Mouse (Mus musculus) embryonic facial prominence, embryonic 13.5 days (tissue): ENCODE measurements around the gene C2cd4d. TPM values are rescaled to one million over a fixed set of nuclear protein-coding genes. Genes with fewer than 3 reads are reported as not detected.
A peak's percentile ranks its signal among the peaks of the same experiment; 100 is the strongest.

Experiments used
- ATAC-seq: fragments of 200-750 bp; cut with Nextera tagmentation; 2 replicates; pipeline ENCODE4 v1.8.0; 2017; ENCODE audit warnings: low read depth; ENCODE audit not compliant: insufficient number of reproducible peaks, insufficient read depth, low FRiP score, low TSS enrichment
- H3K27ac ChIP-seq: fragments of 300-500 bp; sonication (generic); 2 replicates; pipeline ENCODE4 v1.5.1; 2015; ENCODE audit warnings: moderate library complexity, mild to moderate bottlenecking, inconsistent platforms
- H3K27me3 ChIP-seq: fragments of 300-500 bp; sonication (generic); 2 replicates; pipeline ENCODE4 v1.6.1; 2015; ENCODE audit warnings: mild to moderate bottlenecking, inconsistent platforms
- H3K36me3 ChIP-seq: fragments of 300-500 bp; sonication (generic); 2 replicates; pipeline ENCODE4 v1.6.1; 2015; ENCODE audit warnings: mild to moderate bottlenecking, inconsistent platforms
- H3K4me1 ChIP-seq: fragments of 300-500 bp; sonication (generic); 2 replicates; pipeline ENCODE4 v1.6.1; 2015; ENCODE audit warnings: inconsistent platforms
- H3K4me2 ChIP-seq: fragments of 300-500 bp; sonication (generic); 2 replicates; pipeline ENCODE4 v1.6.1; 2015; ENCODE audit warnings: moderate library complexity, mild to moderate bottlenecking, inconsistent platforms
- H3K4me3 ChIP-seq: fragments of 300-500 bp; sonication (generic); 2 replicates; pipeline ENCODE4 v1.5.1; 2015; ENCODE audit warnings: mild to moderate bottlenecking, inconsistent platforms
- H3K9ac ChIP-seq: fragments of 300-500 bp; sonication (generic); 2 replicates; pipeline ENCODE4 v1.6.1; 2015; ENCODE audit warnings: mild to moderate bottlenecking, inconsistent platforms
- H3K9me3 ChIP-seq: fragments of 300-500 bp; sonication (generic); 2 replicates; pipeline ENCODE4 v1.6.1; 2016; ENCODE audit warnings: inconsistent platforms
- WGBS: fragments of 180-500 bp; shearing (Covaris S2); methylation state at CpG from one replicate; pipeline ENCODE4 v1.1.7; 2015; ENCODE audit warnings: mixed read lengths; 5-methylcytosine and 5-hydroxymethylcytosine counted together
- polyA plus RNA-seq: library from polyadenylated mRNA; unstranded; fragments of >200 nt; fragmentation: Nextera tagmentation; extraction: Ambion mirVana; gene quantifications from 2 replicates; pipeline ENCODE4 v1.2.1, GENCODE M21; 2015

The C2cd4d gene
- polyA plus RNA-seq, 1 experiment from 2014 or later = 3.5 TPM

GRCm38 (mm10) chr3:94396851-94397250 is 34.6 kb downstream of the C2cd4d start:
- no peak for ATAC-seq
- Histone ChIP-seq H3K27ac (no peak overlapping the region), H3K27me3 (peaks cover 64% of the 10 kb centered on the region), H3K9ac (no peak overlapping the region), H3K4me1 (peaks cover 11% of the 10 kb centered on the region; the same call in 1 of the 2 replicates), H3K36me3 (no peaks in the 10 kb centered on the region), H3K4me2 (no peak overlapping the region), H3K9me3 (no peaks in the 10 kb centered on the region), H3K4me3 (no peak overlapping the region)
- WGBS = 77% methylated on average over 4 of the region's 4 CpGs

- peaks cover 13% of the 10 kb centered on the region; the same call in 1 of the 2 replicates for H3K4me1 ChIP-seq
- no peak for ATAC-seq
- peaks cover 78% of the 10 kb centered on the region for H3K27me3 ChIP-seq
These were observed 36.0 kb downstream of the C2cd4d start, which contains the start of gene Lingo4 for GRCm38 (mm10) chr3:94398217-94398616. Lingo4 (plus strand) TSS chr3:94398517.

GRCm38 (mm10) chr3:94398943-94399481 is 36.8 kb downstream of the C2cd4d start:
- peaks cover 84% of the 10 kb centered on the region for H3K27me3 ChIP-seq
- no peak overlapping the region for H3K27ac ChIP-seq
- no peaks in the 10 kb centered on the region for H3K36me3 ChIP-seq
- no peak for ATAC-seq
- WGBS = 3% methylated on average over 20 of the region's 20 CpGs
- peak overlapping the region; percentile 34 for H3K4me3 ChIP-seq
- H3K4me1 ChIP-seq = peaks cover 20% of the 10 kb centered on the region; the same call in 1 of the 2 replicates
- H3K9me3 ChIP-seq = no peaks in the 10 kb centered on the region
- H3K9ac ChIP-seq = peak overlapping the region; percentile 68
- H3K4me2 ChIP-seq = peak overlapping the region; percentile 63

More at GRCm38 (mm10) chr3:94398217-94398616, 36.0 kb downstream of the C2cd4d start, which contains the start of gene Lingo4:
- peak within 1 kb of the TSS; percentile 63 for H3K4me2 ChIP-seq
- H3K9me3 ChIP-seq = no peaks in the 10 kb centered on the region
- H3K27ac ChIP-seq = no peak within 1 kb of the TSS
- H3K9ac ChIP-seq = peak within 1 kb of the TSS; percentile 68
- H3K36me3 ChIP-seq = no peaks in the 10 kb centered on the region
- H3K4me3 ChIP-seq = peak within 1 kb of the TSS; percentile 34
- WGBS = 68% methylated on average over 6 of the region's 6 CpGs

GRCm38 (mm10) chr3:94399663-94400310 is 37.5 kb downstream of the C2cd4d start:
- Histone ChIP-seq H3K9me3 (no peaks in the 10 kb centered on the region), H3K9ac (no peak overlapping the region), H3K27ac (no peak overlapping the region), H3K4me3 (peak overlapping the region; percentile 34; the same call in 1 of the 2 replicates), H3K4me1 (peaks cover 28% of the 10 kb centered on the region), H3K27me3 (peaks cover 87% of the 10 kb centered on the region), H3K36me3 (no peaks in the 10 kb centered on the region), H3K4me2 (peak overlapping the region; percentile 63)
- ATAC-seq = no peak
- 38% methylated on average over 5 of the region's 5 CpGs for WGBS

GRCm38 (mm10) chr3:94402451-94402850 is 40.2 kb downstream of the C2cd4d start:
- Histone ChIP-seq H3K27ac (no peak overlapping the region), H3K4me3 (no peak overlapping the region), H3K27me3 (peaks cover 74% of the 10 kb centered on the region), H3K36me3 (no peaks in the 10 kb centered on the region), H3K9ac (no peak overlapping the region), H3K9me3 (no peaks in the 10 kb centered on the region), H3K4me1 (peaks cover 30% of the 10 kb centered on the region), H3K4me2 (no peak overlapping the region)
- ATAC-seq = no peak
- 53% methylated on average over 8 of the region's 8 CpGs for WGBS

GRCm38 (mm10) chr3:94404366-94405054 is 42.3 kb downstream of the C2cd4d start:
- H3K27me3 ChIP-seq = peaks cover 53% of the 10 kb centered on the region
- ATAC-seq = no peak
- peaks cover 20% of the 10 kb centered on the region for H3K4me1 ChIP-seq
- H3K36me3 ChIP-seq = no peaks in the 10 kb centered on the region
- H3K9me3 ChIP-seq = no peaks in the 10 kb centered on the region
- 24% methylated on average over 7 of the region's 7 CpGs for WGBS
- no peak overlapping the region for H3K9ac ChIP-seq
- H3K4me3 ChIP-seq = no peak overlapping the region
- no peak overlapping the region for H3K4me2 ChIP-seq
- no peak overlapping the region for H3K27ac ChIP-seq

GRCm38 (mm10) chr3:94405561-94405960 is 43.3 kb downstream of the C2cd4d start:
- Histone ChIP-seq H3K9me3 (no peaks in the 10 kb centered on the region), H3K9ac (no peak overlapping the region), H3K36me3 (no peaks in the 10 kb centered on the region), H3K27ac (no peak overlapping the region), H3K27me3 (peaks cover 45% of the 10 kb centered on the region), H3K4me1 (peaks cover 19% of the 10 kb centered on the region), H3K4me2 (no peak overlapping the region), H3K4me3 (no peak overlapping the region)
- 60% methylated on average over 4 of the region's 4 CpGs for WGBS
- ATAC-seq = no peak

- no peak overlapping the region for H3K27ac ChIP-seq
- H3K27me3 ChIP-seq = peaks cover 20% of the 10 kb centered on the region
- peaks cover 5% of the 10 kb centered on the region for H3K4me1 ChIP-seq
- 13% methylated on average over 25 of the region's 25 CpGs for WGBS
- H3K36me3 ChIP-seq = no peaks in the 10 kb centered on the region
- H3K4me2 ChIP-seq = peak overlapping the region; percentile 82
- H3K9me3 ChIP-seq = no peaks in the 10 kb centered on the region
- H3K4me3 ChIP-seq = peak overlapping the region; percentile 47
- peak; percentile 22; the same call in 1 of the 2 replicates for ATAC-seq
- peak overlapping the region; percentile 57 for H3K9ac ChIP-seq
These were observed 50.3 kb downstream of the C2cd4d start for GRCm38 (mm10) chr3:94412530-94412929.

- Histone ChIP-seq H3K4me1 (peaks cover 5% of the 10 kb centered on the region), H3K9me3 (no peaks in the 10 kb centered on the region), H3K27me3 (peaks cover 20% of the 10 kb centered on the region), H3K27ac (no peak within 1 kb of the TSS), H3K36me3 (no peaks in the 10 kb centered on the region), H3K4me3 (peak within 1 kb of the TSS; percentile 47), H3K9ac (peak within 1 kb of the TSS; percentile 57), H3K4me2 (peak within 1 kb of the TSS; percentile 82)
- 8% methylated on average over 52 of the region's 52 CpGs for WGBS
- peak; percentile 99 for ATAC-seq
These were observed 50.9 kb downstream of the C2cd4d start, which contains the start of gene Tdrkh for GRCm38 (mm10) chr3:94413031-94413679. Tdrkh (plus strand) TSS chr3:94413273.
